In the genomic region with DNA sequence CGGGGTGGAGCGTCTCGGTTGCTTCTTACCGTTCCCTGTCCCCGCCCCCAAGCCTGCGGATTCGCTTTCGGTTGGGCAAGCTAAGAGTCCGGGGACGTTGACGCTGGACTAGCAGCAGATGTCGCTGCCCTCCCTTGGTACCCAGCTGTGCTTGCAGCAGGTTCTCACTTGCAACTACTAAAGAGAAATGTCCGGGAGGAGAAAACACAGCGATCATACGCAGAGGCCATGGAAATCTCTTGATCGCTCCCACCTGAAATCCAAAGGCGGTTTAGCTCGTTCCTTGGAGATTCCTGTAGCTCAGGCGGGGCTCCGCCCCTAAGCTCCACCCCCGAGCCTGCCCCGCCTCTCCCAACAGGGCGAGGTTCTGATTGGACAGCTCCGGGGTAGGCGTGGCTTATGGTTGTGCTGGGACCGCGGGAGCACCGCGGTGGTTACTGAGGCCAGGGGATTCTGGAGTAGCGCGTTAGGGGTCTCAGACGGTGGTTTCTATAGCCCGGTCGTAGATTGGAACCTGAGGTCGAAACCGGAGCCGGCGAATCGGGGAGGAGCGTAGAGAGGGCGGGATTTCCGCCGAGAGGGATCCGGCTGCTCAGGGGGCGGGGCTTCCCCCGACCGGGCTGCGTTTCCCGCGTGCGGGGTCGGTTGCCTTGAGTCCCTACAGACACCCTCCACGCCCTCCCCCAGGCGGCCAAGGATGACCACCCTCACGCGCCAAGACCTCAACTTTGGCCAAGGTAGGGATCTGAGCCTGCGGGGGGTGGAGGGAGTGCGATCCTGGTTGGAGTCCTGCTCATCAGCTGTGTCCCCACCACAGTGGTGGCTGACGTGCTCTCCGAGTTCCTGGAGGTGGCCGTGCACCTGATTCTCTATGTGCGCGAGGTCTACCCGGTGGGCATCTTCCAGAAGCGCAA, we compare ENCODE assay signal across 8 mouse cellular contexts. TPM values are rescaled to one million over a fixed set of nuclear protein-coding genes. Genes with fewer than 3 reads are reported as not detected.
DNase-seq lines count a peak whose midpoint lies in the region; ATAC-seq lines count a peak whose summit lies in the region.

No protein-coding gene starts in this region.

- ATAC-seq in common myeloid progenitor, adult 5-6 weeks (replicated peaks; ENCODE audit: low read depth, poor library complexity, severe bottlenecking): peak; percentile 92

- peak; percentile 95 for DNase-seq in ZHBTc4 (ENCODE audit: low read depth, low spot score)
- DNase-seq in gastrocnemius, adult 8-10 months (ENCODE audit: low spot score in 2 of 2): peak; percentile 92
- DNase-seq in hindlimb bud, embryonic 11.5 days (ENCODE audit: extremely low spot score, low read depth, low spot score): peak; percentile 92
- DNase-seq in left cerebral cortex, adult 8-10 months (ENCODE audit: low spot score in 2 of 2): peak; percentile 89 to 97
- DNase-seq in right cerebral cortex, postnatal 10 days (ENCODE audit: low spot score in 2 of 2): peak; percentile 93 to 94
- peak; percentile 89 for DNase-seq in urinary bladder, postnatal 25 days (ENCODE audit: low spot score)

- no peaks in the 10 kb centered on the region for H3K9me3 ChIP-seq in megakaryocyte, embryonic 14.5 days

- peak overlapping the region; percentile 100 for H3K4me3 ChIP-seq in megakaryocyte, embryonic 14.5 days (replicated peaks)

- peaks cover 20% of the 10 kb centered on the region for H3K27me3 ChIP-seq in megakaryocyte, embryonic 14.5 days (replicated peaks)

- H3K4me1 ChIP-seq in megakaryocyte, embryonic 14.5 days: peaks cover 46% of the 10 kb centered on the region

- peaks cover 29% of the 10 kb centered on the region for H3K36me3 ChIP-seq in megakaryocyte, embryonic 14.5 days (replicated peaks; ENCODE audit: low read length)

RNA-seq across cellular contexts. Expression of a gene that starts 9.9 kb away (rescaled TPM):
- total RNA-seq in common myeloid progenitor, adult 5-6 weeks (2017): 0.09 TPM in 1 of 2 replicates, not detected in the other
- not detected for total RNA-seq in gastrocnemius, adult 8-10 months (2022)
- under 1 TPM; 0.23 to 0.38 (median 0.30) TPM for total RNA-seq in left cerebral cortex, adult 8-10 months (2022)
- 4.1 and 4.9 TPM in 2 replicates for polyA plus RNA-seq in megakaryocyte, embryonic 14.5 days (2012; ENCODE audit: insufficient read depth, low replicate concordance)

RNA-seq across cellular contexts. Expression of a gene that starts 10.2 kb away (rescaled TPM):
- total RNA-seq in common myeloid progenitor, adult 5-6 weeks (2017): 8.4 and 17.2 TPM in 2 replicates
- total RNA-seq in gastrocnemius, adult 8-10 months (2022): 10 to 100 TPM; 11.6 to 19.1 (median 15.1) TPM
- total RNA-seq in left cerebral cortex, adult 8-10 months (2022): 10 to 100 TPM; 15.8 to 18.8 (median 16.4) TPM
- polyA plus RNA-seq in megakaryocyte, embryonic 14.5 days (2012; ENCODE audit: insufficient read depth, low replicate concordance): 26.0 and 35.6 TPM in 2 replicates

RNA-seq across cellular contexts. Expression of a gene that starts 11.6 kb away (rescaled TPM):
- 2.9 and 7.1 TPM in 2 replicates for total RNA-seq in common myeloid progenitor, adult 5-6 weeks (2017)
- 10 to 100 TPM; 44.3 to 53.2 (median 47.5) TPM for total RNA-seq in gastrocnemius, adult 8-10 months (2022)
- total RNA-seq in left cerebral cortex, adult 8-10 months (2022): 10 to 100 TPM; 30.7 to 39.0 (median 36.2) TPM
- polyA plus RNA-seq in megakaryocyte, embryonic 14.5 days (2012; ENCODE audit: insufficient read depth, low replicate concordance): 110 and 123 TPM in 2 replicates

RNA-seq across cellular contexts. Expression of a gene that starts 19.9 kb away (rescaled TPM):
- total RNA-seq in common myeloid progenitor, adult 5-6 weeks (2017): 1.4 and 3.0 TPM in 2 replicates
- 10 to 100 TPM in 1 of 4 experiments, 1 to 10 TPM in 3; 7.3 to 11.0 (median 8.3) TPM for total RNA-seq in gastrocnemius, adult 8-10 months (2022)
- 100 to 1,000 TPM; 142 to 153 (median 149) TPM for total RNA-seq in left cerebral cortex, adult 8-10 months (2022)
- 3.8 and 7.4 TPM in 2 replicates for polyA plus RNA-seq in megakaryocyte, embryonic 14.5 days (2012; ENCODE audit: insufficient read depth, low replicate concordance)

RNA-seq across cellular contexts. Expression of a gene that starts 20.1 kb away (rescaled TPM):
- total RNA-seq in common myeloid progenitor, adult 5-6 weeks (2017): 0.27 TPM in 1 of 2 replicates, not detected in the other
- total RNA-seq in gastrocnemius, adult 8-10 months (2022): under 1 TPM in 3 of 4 experiments, not detected in 1; 0.36 to 0.67 (median 0.48) TPM
- 100 to 1,000 TPM; 109 to 123 (median 113) TPM for total RNA-seq in left cerebral cortex, adult 8-10 months (2022)
- polyA plus RNA-seq in megakaryocyte, embryonic 14.5 days (2012; ENCODE audit: insufficient read depth, low replicate concordance): 60.5 and 134 TPM in 2 replicates

Comparison
In these comparisons a context has a peak if more than half of its experiments do, and no peak if none do; other contexts are left out.
1. Peak in every context shown above with its lines: DNase-seq, ATAC-seq and H3K4me3 ChIP-seq.